Mouse (Mus musculus) lung, postnatal 0 days (tissue): Measurements from ENCODE around the gene Rai1.

Source experiments
- CTCF ChIP-seq: IDR thresholded peaks from 2 replicates; pipeline ENCODE4 v1.5.1; 2016; ENCODE audit warnings: antibody characterized with exemption, mild to moderate bottlenecking
- EP300 ChIP-seq: IDR thresholded peaks from 2 replicates; pipeline ENCODE4 v1.6.1; 2016; ENCODE audit warnings: antibody characterized with exemption, mild to moderate bottlenecking, control low read depth

- no peak for TF ChIP-seq CTCF
- no peak for TF ChIP-seq EP300
These were observed 37.2 kb upstream of the Rai1 start for GRCm38 (mm10) chr11:60067646-60068045.
